Mouse (Mus musculus): ENCODE data around the gene Psmd1.

Gene Psmd1

DNA sequence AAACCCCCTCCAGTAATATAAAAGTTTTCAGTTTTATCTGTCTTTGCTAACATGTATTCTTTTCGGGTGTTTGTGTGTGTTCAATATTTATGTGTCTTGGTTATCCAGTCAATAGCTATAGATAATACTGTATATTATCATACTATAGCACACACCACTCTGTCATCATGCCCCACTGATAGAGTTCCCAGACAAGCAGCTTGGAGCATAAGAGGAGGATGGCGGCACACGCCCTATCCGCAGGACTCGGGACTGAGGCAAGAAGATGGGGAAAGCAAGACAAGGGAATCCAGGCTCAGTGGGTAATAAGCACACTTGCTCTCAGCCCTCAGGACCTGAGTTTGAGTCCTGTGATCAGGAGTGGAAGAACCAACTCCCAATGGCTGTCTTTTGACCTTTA is 96.3 kb downstream of the Psmd1 start:
- DNase-seq: peak; percentile 78

GRCm38 (mm10) chr1:86161061-86161460 is 96.9 kb downstream of the Psmd1 start:
- DNase-seq: peak; percentile 71

DNA sequence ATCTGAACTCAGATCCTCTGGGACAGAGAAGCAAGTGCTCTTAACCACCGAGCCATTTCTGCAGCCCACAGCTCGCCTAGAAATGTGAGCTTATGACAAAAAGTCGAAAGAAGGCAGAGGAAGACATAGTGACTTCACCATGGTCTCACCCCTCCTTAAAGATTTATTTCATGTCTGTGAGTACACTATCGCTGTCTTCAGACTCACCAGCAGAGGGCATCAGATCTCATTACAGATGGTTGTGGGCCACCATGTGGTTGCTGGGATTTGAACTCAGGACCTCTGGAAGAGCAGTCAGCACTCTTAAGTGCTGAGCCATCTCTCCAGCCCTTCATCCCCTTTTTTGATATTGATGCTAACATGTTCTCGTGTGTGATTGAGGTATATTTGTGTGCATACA is 110.4 kb downstream of the Psmd1 start:
- no peak for DNase-seq

- no peak for DNase-seq
Measured at GRCm38 (mm10) chr1:86176066-86176465, 111.9 kb downstream of the Psmd1 start.

DNA sequence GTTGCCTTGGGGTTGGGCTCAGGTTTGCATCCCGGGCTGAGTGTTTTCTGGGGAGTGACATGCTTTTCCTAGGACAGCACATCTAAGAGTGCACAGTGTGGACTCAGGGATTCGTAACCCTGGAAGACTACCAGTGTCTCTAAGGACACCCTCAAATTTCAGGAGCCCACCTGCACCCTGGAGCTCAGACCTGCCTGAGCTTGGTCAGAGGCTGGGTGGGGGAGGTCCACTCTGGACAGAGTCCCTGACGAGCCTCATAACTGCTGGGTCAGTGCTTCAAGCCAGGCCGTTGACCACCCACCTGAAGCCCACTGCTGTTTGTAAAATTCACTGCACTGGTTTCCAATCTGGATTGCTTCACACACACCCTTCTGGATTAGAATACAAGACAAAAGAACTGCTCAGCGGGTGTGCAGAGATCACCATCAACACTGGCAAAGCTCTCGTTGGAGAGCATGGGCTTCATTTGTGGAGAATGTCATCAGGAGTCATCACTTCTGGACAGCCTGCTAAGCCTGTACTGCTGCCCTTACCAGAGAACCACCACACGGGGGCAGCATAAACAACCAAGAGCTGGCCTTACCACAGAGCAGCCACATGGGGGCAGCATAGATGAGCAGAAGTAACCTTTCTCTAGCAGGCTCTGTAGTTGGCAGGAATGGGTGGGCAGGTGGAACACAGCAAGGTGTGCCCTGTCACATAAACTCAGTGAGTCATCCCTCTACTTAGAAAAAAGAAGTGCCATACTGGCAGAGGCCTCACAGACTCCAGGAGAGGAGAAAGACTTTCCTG is 114.5 kb downstream of the Psmd1 start:
- DNase-seq: peak; percentile 87

DNA sequence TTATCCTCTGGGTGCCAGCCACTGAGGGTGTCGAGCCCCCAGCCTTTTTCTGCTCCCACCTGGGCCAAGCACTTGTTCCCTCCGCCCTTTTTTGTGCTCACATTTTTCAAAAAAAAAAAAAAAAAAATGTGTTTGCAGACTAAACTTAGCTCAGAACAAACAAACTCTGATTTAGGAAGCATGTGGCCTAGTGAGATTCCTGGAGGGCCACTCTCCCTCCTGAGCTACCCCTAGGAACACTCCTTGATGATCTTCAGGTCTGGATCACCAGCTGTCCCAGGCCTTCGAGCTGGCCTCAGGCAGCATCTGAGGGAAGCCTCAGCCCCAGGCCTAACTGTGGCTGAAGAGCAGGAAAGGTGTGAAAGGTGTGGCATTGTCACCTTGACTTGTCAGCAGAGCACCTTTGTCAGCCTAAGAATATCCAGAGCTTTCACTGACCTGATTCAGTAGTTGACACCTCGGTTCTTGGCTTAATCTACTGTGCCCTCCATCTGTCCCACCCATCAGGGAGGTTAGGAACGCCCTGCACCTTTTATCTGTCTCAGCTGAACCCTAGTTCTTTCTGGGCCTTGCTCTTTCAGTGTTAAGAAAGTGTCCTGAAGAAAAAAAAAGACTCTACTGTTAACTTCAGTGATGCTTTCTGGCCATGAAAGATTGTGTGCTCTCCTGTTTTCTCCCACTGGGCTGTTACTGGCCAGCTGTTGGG is 118.0 kb downstream of the Psmd1 start:
- peak; percentile 49 for DNase-seq

DNA sequence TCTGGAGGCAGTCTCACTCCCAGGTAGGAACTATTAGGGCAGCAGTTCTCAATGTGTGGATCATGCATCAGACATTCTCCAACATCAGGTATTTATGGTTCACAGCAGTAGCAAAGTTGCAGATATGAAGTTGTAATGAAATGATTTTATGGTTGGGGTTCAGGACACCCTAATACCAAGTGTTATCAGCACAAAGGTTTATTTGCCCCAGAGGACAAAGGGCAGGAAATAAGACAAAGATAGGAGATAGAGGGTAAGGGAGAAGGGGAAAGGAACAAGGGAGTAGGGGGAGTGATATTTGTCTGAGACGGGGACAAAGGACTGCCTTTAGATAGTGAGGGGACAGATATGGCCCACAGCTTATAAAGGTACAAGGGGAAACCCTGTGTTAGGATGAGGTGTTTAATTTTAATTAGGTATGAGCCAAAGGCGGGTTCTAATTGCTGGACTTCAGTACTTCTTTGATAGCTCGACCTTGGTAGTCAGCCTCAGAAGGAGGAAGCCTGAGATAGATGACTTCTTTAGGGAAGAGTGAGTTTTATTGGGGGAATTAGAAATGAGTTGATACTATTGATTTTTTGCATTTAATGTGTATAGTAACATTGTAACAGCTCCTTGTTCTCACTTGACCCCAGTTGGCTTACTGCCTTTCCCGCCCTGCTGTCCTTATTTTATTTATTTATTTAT is 119.5 kb downstream of the Psmd1 start:
- no peak for DNase-seq

GRCm38 (mm10) chr1:86186762-86187161 is 122.6 kb downstream of the Psmd1 start:
- DNase-seq: no peak

GRCm38 (mm10) chr1:86187856-86188255 is 123.7 kb downstream of the Psmd1 start:
- no peak for DNase-seq

GRCm38 (mm10) chr1:86188271-86188670 is 124.1 kb downstream of the Psmd1 start:
- DNase-seq: no peak
